Mouse (Mus musculus): ENCODE measurements around the gene Smco4. TPM values are rescaled to one million over a fixed set of nuclear protein-coding genes. Genes with fewer than 3 reads are reported as not detected.

Gene Smco4
- 0.78 and 0.82 TPM in 2 replicates for polyA plus RNA-seq (2015; fragmentation: Nextera tagmentation; extraction: Ambion mirVana)

- under 1% methylated on average over 101 of the region's 101 CpGs for WGBS (ENCODE audit: insufficient replicate concordance)
- H3K4me1 ChIP-seq (replicated peaks) = peaks cover 34% of the 10 kb centered on the region
- ATAC-seq (ENCODE audit: insufficient read depth) = peak; percentile 84
- peaks cover 14% of the 10 kb centered on the region; the same call in 1 of the 2 replicates for H3K27me3 ChIP-seq
- no peaks in the 10 kb centered on the region for H3K9me3 ChIP-seq (replicated peaks)
- H3K9ac ChIP-seq = peak within 1 kb of the TSS; percentile 66
- H3K27ac ChIP-seq (replicated peaks) = peak within 1 kb of the TSS; percentile 51; the same call in 1 of the 2 replicates
- H3K4me3 ChIP-seq (replicated peaks) = peak within 1 kb of the TSS; percentile 69
- H3K4me2 ChIP-seq = peak within 1 kb of the TSS; percentile 85
- no peaks in the 10 kb centered on the region for H3K36me3 ChIP-seq (replicated peaks)
Observed at GRCm38 (mm10) chr9:15493235-15493924, at the start of gene Smco4. Gene Smco4 (plus strand): TSS chr9:15493432.

- 29% methylated on average over 2 of the region's 2 CpGs for WGBS (ENCODE audit: insufficient replicate concordance)
- Histone ChIP-seq H3K36me3 (replicated peaks) (no peaks in the 10 kb centered on the region), H3K4me1 (replicated peaks) (no peaks in the 10 kb centered on the region), H3K27me3 (no peaks in the 10 kb centered on the region), H3K9ac (no peak overlapping the region), H3K27ac (replicated peaks) (no peak overlapping the region), H3K4me3 (replicated peaks) (no peak overlapping the region), H3K4me2 (no peak overlapping the region), H3K9me3 (replicated peaks) (no peaks in the 10 kb centered on the region)
- ATAC-seq (ENCODE audit: insufficient read depth) = no peak
Observed at GRCm38 (mm10) chr9:15447397-15447796, 45.8 kb upstream of the Smco4 start.

- no peak overlapping the region for H3K9ac ChIP-seq
- H3K4me1 ChIP-seq (replicated peaks) = no peaks in the 10 kb centered on the region
- H3K4me2 ChIP-seq = no peak overlapping the region
- no peaks in the 10 kb centered on the region for H3K9me3 ChIP-seq (replicated peaks)
- H3K36me3 ChIP-seq (replicated peaks) = no peaks in the 10 kb centered on the region
- ATAC-seq (ENCODE audit: insufficient read depth) = no peak
- WGBS (ENCODE audit: insufficient replicate concordance) = 61% methylated on average over 5 of the region's 5 CpGs
- no peak overlapping the region for H3K27ac ChIP-seq (replicated peaks)
- no peaks in the 10 kb centered on the region for H3K27me3 ChIP-seq
- no peak overlapping the region for H3K4me3 ChIP-seq (replicated peaks)
Observed at GRCm38 (mm10) chr9:15450921-15451320, 42.3 kb upstream of the Smco4 start.

DNA sequence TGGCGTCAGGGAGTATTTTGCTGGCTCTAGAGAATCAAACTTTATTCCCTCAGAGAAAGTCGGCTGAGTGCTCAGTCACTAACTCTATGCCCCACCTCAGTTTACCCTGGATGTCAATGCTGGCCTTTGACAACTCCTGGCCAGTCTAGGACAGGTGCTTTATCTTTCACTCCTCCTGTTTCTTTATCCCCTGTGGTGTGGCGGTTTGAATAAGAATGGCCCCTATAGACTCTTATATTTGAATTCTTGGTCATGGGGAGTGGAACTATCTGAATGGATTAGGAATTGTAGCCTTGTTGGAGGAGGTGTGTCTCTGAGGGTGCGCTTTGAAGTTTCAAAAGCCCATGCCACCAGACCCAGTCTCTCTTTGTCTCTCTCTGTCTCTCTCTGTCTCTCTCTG is 21.0 kb upstream of the Smco4 start:
- Histone ChIP-seq H3K36me3 (replicated peaks) (no peaks in the 10 kb centered on the region), H3K9me3 (replicated peaks) (no peaks in the 10 kb centered on the region), H3K27ac (replicated peaks) (no peak overlapping the region), H3K4me1 (replicated peaks) (no peaks in the 10 kb centered on the region), H3K9ac (no peak overlapping the region), H3K27me3 (no peaks in the 10 kb centered on the region), H3K4me3 (replicated peaks) (no peak overlapping the region), H3K4me2 (no peak overlapping the region)
- WGBS (ENCODE audit: insufficient replicate concordance) = 52% methylated on average over 4 of the region's 4 CpGs
- ATAC-seq (ENCODE audit: insufficient read depth) = no peak

GRCm38 (mm10) chr9:15473206-15473605 is 20.0 kb upstream of the Smco4 start:
- 84% methylated on average over 1 of the region's 1 CpGs for WGBS (ENCODE audit: insufficient replicate concordance)

DNA sequence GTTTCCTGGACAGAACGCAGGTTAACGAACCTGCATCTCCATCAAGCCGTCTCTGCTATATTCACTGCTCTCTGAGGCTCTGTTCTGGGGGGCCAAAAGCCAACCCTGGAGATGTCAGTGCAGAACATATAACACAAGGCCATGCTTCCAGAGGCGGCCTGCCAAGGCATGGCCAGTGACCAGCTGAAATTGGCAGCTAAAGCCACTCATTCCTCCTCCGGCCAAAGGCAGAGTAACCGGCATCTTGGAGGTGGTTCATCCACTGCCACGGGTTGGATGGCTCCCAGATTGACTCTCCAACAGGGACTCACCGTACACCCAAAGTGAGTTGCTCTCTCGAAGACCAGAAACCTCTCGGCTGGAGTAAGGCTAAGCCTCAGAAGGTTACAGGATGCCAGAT is 15.7 kb upstream of the Smco4 start:
- WGBS (ENCODE audit: insufficient replicate concordance) = 74% methylated on average over 10 of the region's 10 CpGs
- Histone ChIP-seq H3K27me3 (no peaks in the 10 kb centered on the region), H3K4me3 (replicated peaks) (no peak overlapping the region), H3K9ac (no peak overlapping the region), H3K36me3 (replicated peaks) (no peaks in the 10 kb centered on the region), H3K4me1 (replicated peaks) (no peaks in the 10 kb centered on the region), H3K27ac (replicated peaks) (no peak overlapping the region), H3K9me3 (replicated peaks) (no peaks in the 10 kb centered on the region), H3K4me2 (no peak overlapping the region)
- no peak for ATAC-seq (ENCODE audit: insufficient read depth)

More at GRCm38 (mm10) chr9:15473206-15473605, 20.0 kb upstream of the Smco4 start:
- Histone ChIP-seq H3K9me3 (replicated peaks) (no peaks in the 10 kb centered on the region), H3K9ac (no peak overlapping the region), H3K4me2 (no peak overlapping the region), H3K4me3 (replicated peaks) (no peak overlapping the region), H3K27me3 (no peaks in the 10 kb centered on the region), H3K36me3 (replicated peaks) (no peaks in the 10 kb centered on the region), H3K4me1 (replicated peaks) (no peaks in the 10 kb centered on the region), H3K27ac (replicated peaks) (no peak overlapping the region)
- no peak for ATAC-seq (ENCODE audit: insufficient read depth)

- WGBS (ENCODE audit: insufficient replicate concordance) = 21% methylated on average over 2 of the region's 2 CpGs
- H3K9ac ChIP-seq = no peak overlapping the region
- H3K9me3 ChIP-seq (replicated peaks) = no peaks in the 10 kb centered on the region
- no peak for ATAC-seq (ENCODE audit: insufficient read depth)
- H3K27ac ChIP-seq (replicated peaks) = no peak overlapping the region
- H3K27me3 ChIP-seq = peaks cover 5% of the 10 kb centered on the region; the same call in 1 of the 2 replicates
- peaks cover under 1% of the 10 kb centered on the region; the same call in 1 of the 2 replicates for H3K4me1 ChIP-seq (replicated peaks)
- no peak overlapping the region for H3K4me2 ChIP-seq
- no peak overlapping the region for H3K4me3 ChIP-seq (replicated peaks)
- H3K36me3 ChIP-seq (replicated peaks) = no peaks in the 10 kb centered on the region
Observed at GRCm38 (mm10) chr9:15487682-15488424, 5.4 kb upstream of the Smco4 start.

GRCm38 (mm10) chr9:15489293-15489692 is 3.9 kb upstream of the Smco4 start:
- Histone ChIP-seq H3K9ac (no peak overlapping the region), H3K27me3 (peaks cover 14% of the 10 kb centered on the region; the same call in 1 of the 2 replicates), H3K4me3 (replicated peaks) (no peak overlapping the region), H3K4me2 (no peak overlapping the region), H3K9me3 (replicated peaks) (no peaks in the 10 kb centered on the region), H3K27ac (replicated peaks) (no peak overlapping the region), H3K36me3 (replicated peaks) (no peaks in the 10 kb centered on the region), H3K4me1 (replicated peaks) (peaks cover 10% of the 10 kb centered on the region)
- ATAC-seq (ENCODE audit: insufficient read depth) = no peak

DNA sequence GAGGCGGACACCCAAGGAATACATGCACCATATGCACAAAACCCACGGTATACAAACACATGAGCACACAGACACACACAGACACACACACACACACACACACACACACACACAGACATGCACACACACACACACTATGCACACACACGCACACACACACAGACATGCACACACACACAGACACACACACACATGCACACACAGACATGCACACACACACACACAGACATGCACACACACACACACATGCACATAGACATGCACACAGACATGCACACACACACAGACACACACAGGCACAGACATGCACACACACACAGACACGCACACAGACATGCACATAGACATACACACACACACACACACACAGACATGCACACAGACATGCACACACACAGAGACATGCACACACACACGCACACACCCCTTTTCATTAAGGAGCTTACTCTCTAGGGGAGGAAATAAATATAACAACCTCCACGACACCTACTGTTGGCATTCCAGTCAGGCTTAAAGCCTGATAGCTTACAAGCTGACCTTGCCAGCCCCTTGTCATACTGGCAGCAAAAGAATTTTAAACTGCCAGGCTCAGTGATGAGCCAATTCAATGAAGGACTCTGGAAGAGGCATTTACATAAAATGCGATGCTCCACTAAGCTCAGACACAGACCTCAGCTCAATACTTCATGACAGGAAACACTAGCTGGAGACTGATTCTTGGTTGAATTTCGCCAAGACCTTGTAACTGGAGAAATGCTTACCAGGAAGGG is 2.7 kb upstream of the Smco4 start:
- no peak overlapping the region for H3K4me2 ChIP-seq
- peaks cover 16% of the 10 kb centered on the region for H3K4me1 ChIP-seq (replicated peaks)
- H3K9ac ChIP-seq = no peak overlapping the region
- no peak overlapping the region for H3K27ac ChIP-seq (replicated peaks)
- no peaks in the 10 kb centered on the region for H3K9me3 ChIP-seq (replicated peaks)
- no peak for ATAC-seq (ENCODE audit: insufficient read depth)
- WGBS (ENCODE audit: insufficient replicate concordance) = 67% methylated on average over 8 of the region's 8 CpGs
- H3K4me3 ChIP-seq (replicated peaks) = no peak overlapping the region
- H3K36me3 ChIP-seq (replicated peaks) = no peaks in the 10 kb centered on the region
- peaks cover 14% of the 10 kb centered on the region; the same call in 1 of the 2 replicates for H3K27me3 ChIP-seq

GRCm38 (mm10) chr9:15491686-15492085 is 1.5 kb upstream of the Smco4 start:
- Histone ChIP-seq H3K9me3 (replicated peaks) (no peaks in the 10 kb centered on the region), H3K27me3 (peaks cover 14% of the 10 kb centered on the region; the same call in 1 of the 2 replicates), H3K36me3 (replicated peaks) (no peaks in the 10 kb centered on the region), H3K4me1 (replicated peaks) (peaks cover 20% of the 10 kb centered on the region), H3K4me3 (replicated peaks) (no peak overlapping the region), H3K9ac (no peak overlapping the region), H3K27ac (replicated peaks) (no peak overlapping the region), H3K4me2 (no peak overlapping the region)
- no peak for ATAC-seq (ENCODE audit: insufficient read depth)
- WGBS (ENCODE audit: insufficient replicate concordance) = 68% methylated on average over 4 of the region's 4 CpGs

- WGBS (ENCODE audit: insufficient replicate concordance) = 68% methylated on average over 9 of the region's 9 CpGs
- Histone ChIP-seq H3K4me1 (replicated peaks) (peaks cover 24% of the 10 kb centered on the region), H3K27me3 (peaks cover 14% of the 10 kb centered on the region; the same call in 1 of the 2 replicates), H3K36me3 (replicated peaks) (no peaks in the 10 kb centered on the region), H3K4me3 (replicated peaks) (no peak overlapping the region), H3K27ac (replicated peaks) (no peak overlapping the region), H3K9ac (no peak overlapping the region), H3K9me3 (replicated peaks) (no peaks in the 10 kb centered on the region), H3K4me2 (no peak overlapping the region)
- ATAC-seq (ENCODE audit: insufficient read depth) = no peak
Observed at GRCm38 (mm10) chr9:15492401-15492800, 831 bp upstream of the Smco4 start.
